Mouse (Mus musculus) G1E (cell line): ENCODE measurements around the gene Trim3.

Source experiments
- CTCF ChIP-seq: IDR thresholded peaks from 2 replicates; pipeline ENCODE4 v1.5.1; 2012; ENCODE audit warnings: low read depth, low read length, inconsistent platforms, mixed read lengths
- GATA1 ChIP-seq: IDR thresholded peaks from 2 replicates; pipeline ENCODE4 v1.6.1; 2012; ENCODE audit warnings: borderline replicate concordance, low read length, inconsistent platforms, mixed read lengths
- GATA2 ChIP-seq: IDR thresholded peaks from 2 replicates; pipeline ENCODE4 v1.6.1; 2012; ENCODE audit warnings: low read depth, low read length, inconsistent platforms, borderline replicate concordance
- TAL1 ChIP-seq: conservative IDR thresholded peaks from 2 replicates; pipeline ENCODE4 v1.6.1; 2012; ENCODE audit warnings: low read depth, low read length, inconsistent platforms, mixed read lengths

GRCm38 (mm10) chr7:105621053-105621452 is 12.3 kb downstream of the Trim3 start:
- no peak for TF ChIP-seq CTCF
- TF ChIP-seq TAL1 = no peak
- TF ChIP-seq GATA1 = no peak
- TF ChIP-seq GATA2 = no peak
